Mouse (Mus musculus): ENCODE measurements around the gene Rfc3.
A peak's percentile ranks its signal among the peaks of the same experiment; 100 is the strongest.
"Not testable (repeated sequence)": the region's sequence is repeated elsewhere in the genome, so short reads cannot be mapped to it uniquely, and the experiment has no call there.

Gene Rfc3

DNA sequence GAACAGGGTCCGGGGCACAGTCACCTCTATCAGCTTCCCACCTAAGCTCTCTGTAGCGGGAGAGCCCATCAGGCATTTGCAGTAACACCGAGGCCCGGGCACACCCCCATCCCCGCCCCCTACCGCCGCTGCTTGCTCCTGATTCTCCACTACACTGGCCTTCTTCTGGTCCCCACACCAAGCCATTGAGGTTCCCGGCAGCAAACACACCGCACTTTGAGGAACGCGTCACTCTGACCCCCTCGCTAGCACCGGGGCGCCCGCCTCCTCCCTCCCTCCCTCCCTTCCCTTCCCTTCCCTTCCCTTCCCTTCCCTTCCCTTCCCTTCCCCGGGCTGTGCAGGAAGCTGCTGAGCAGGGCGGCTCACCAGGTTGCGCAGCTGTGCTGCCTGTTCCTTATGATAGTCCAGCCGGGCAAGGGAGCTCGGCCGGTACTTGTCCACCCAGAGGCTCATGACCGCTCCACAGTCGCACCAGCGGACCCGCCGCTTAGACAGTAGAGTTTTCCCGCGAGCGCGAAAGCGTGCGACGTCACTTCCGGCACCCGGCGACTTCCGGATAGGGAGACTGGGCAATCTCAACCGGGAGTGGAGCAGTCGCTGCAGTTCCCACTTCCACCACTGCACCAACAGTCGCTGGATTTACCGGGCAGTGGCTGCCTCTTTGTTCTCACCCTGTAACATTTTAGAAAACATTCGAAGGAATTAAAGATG, at the start of gene Rfc3:
Gene Rfc3 (minus strand): TSS at position 543 of the 711 bp plus-strand sequence.
- peak; percentile 96 for DNase-seq (ENCODE audit: extremely low spot score)

DNA sequence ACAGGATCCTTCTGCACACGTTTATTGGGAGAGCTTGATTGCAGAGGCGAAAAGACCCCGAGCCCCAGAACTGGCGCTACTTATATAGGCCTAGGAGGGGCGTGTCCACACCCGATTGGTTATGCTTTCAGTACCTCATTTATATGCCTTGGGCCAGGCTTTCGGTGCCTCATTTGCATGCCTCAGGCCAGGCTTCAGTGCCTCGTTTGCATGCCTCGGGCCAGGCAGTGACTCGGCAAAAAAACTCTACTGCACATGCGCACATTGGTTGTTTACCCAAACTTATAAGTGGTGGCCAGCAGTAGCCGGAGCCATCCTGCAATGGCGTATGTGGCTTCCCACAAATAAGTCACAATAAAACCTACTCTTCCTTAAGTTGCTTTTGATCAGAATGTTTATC, 42.6 kb upstream of the Rfc3 start:
- not testable (repeated sequence) for DNase-seq (ENCODE audit: extremely low spot score)

DNA sequence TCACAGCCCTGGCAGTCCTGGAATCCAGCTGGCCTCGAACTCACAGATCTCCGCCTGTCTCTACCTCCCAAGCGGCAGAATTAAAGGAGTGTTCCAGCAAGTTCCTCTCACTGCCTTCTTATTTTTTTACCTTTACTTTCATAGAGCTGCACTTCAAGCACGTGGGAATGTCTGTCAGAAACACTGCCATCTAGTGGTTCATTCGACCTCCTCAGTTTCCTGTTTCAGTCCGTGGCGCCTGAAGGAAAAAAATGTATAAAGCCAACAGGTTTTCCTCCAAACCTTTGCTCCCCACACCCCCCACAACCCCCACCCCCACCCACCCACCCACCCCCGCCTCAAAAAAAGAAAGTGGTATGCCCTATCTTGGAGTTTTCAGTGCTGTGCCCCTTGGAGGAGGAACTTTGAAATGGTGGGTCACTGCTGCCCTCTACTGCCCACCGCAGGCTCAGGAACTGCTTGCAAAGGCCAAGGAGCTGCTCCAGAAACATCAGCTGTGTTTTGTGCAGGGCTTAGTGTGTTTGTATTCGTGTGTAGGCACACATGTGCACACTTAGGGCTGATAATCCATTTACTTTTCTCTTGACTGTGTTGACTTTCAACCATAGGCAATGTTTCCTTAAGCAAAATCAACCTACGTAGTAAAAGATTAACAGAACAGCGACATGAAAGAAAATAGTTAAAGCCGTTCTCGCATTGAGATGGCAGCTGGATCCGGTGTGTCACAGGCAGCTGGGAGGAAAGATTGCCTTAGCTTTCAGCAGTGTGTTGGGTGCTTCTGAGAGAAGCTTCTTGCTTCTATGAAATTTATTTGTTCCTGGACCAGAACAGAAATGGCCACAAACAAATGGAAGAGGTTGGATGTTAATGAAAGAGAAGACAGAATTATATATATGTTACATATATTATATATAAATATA, 35.8 kb upstream of the Rfc3 start:
- DNase-seq (ENCODE audit: extremely low spot score) = peak; percentile 83

DNA sequence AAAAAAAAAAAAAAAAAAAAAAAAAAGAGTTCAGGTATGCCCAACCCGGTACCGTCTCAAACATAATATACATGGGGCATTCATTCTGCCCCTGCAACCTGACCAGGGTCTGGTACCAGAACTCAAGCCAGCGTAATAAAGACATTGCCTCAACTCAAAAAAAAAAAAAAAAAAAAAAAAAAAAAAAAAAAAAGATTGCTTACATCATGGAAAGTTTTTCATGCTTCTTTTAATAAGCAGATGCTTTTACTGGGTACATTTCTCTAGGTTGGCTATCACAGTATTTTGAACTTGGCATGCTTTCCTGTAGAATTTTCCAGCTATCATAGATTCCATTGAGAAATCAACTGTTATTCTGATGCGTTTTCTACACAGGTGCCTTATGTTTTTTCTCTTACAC, 11.2 kb upstream of the Rfc3 start:
- no peak for DNase-seq (ENCODE audit: extremely low spot score)

DNA sequence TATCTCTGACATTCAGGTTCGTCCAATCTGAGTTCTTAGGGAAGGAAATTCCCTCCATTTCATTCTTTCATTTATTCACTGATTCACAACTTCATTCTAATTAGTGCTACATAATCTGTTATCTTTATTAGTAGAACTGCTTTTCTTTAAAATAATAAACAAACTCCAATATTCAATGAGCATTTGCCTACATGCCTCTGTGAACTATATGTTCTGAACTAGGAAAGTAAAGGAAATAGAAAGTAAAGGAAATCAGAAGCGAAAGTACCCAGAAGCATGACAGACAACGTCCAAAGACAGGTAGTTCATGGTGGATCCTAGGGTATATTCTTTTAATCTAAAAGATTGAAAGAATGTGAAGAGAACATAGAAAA, 356 bp upstream of the Rfc3 start:
- no peak for DNase-seq (ENCODE audit: extremely low spot score)

DNA sequence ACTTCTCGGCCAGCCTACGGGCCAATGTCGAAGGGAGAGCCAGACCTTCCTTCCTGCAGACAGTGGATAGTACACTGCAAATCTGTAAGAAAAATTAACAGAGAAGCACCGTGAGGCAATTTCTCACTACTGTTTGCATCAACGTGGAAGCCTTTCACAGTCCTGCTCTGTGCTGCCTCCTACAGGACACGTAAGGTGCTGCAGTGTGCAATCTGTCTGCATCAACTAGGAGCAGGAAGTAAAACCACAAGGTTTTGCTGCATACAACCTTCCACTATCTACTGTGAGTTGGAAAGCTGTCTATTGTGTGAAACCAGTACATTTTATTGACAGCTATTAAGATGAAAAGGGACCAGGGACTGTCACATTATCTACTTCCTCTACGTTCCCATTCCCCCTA, 6.2 kb downstream of the Rfc3 start:
- no peak for DNase-seq (ENCODE audit: extremely low spot score)

DNA sequence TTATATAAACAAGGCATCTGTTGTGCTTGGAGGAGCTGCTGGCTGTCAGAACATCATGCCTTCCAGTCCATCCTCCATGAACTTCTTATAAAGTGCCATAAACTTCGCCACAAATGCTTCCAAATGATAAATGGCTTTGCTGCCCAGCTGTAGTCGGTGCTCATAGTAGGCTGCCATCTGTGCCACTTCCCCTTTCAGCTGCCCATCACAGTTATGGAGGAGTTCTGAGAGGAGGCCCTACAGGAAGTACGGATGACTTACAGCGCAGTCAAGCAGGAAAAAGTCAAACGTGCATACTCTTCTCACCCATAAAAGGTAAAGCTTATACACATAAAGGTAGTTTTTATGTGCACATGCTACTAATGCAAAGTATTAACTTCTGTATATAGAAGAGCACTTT, 8.2 kb downstream of the Rfc3 start:
- DNase-seq (ENCODE audit: extremely low spot score) = no peak

DNA sequence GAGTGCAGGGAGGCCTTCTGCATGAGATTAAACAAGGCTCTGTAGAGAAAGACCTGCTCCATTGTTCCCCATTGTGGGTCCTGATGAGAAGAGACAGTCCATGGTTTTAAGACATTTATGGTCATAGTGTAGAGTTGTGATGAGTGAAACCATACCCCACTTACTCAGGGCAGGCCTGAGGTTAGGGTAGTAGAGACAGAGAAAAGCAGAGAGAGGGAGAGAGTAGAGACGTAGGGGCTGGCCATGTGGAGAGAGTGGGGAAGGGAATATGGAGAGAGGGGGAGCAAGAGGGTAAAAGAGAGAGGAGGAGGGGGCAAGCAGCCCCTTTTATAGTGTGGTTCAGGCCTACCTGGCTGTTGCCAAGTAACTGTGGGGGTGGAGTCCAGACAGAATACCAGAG, 8.9 kb downstream of the Rfc3 start:
- DNase-seq (ENCODE audit: extremely low spot score) = no peak

DNA sequence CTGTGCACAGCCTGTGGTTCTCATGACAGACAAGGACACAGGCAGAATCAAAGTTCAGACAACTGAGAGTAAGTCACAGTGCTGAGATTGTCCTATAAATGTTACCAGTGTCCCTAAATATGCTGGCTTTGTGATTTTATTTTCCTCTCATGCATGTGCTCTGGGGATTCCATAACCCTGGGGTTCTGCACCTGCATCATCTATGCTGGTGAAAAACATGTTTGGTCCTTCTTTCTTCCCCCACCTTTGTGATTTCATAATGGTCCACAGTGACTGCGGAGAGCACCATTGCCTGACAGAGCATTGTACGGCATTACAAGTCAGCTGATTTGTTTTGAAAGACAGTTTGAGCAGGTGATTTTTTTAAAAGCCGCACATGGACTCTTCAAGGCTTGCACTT, 45.1 kb downstream of the Rfc3 start, which contains the start of gene Vmn2r18:
Gene Vmn2r18 (minus strand): TSS at position 101 of the 400 bp plus-strand sequence.
- DNase-seq (ENCODE audit: extremely low spot score) = no peak

DNA sequence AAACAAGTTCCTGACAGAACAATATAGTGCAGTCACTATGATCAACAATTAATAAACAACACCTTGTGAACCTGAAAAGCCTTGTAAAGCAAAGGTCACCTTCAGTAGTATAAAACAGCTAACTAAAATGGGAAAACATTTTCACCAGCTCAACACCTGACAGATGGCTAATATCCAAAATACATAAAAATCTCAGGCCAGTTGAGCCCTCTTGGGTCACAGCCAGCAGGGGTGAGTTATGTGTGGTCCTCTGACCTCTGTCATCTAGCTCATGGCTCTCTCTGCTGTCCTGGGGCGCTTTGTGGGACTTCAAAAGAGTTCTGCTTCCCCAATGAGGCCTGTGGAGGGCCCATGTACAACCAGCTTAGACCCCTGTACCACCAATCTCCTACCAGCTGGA, 49.3 kb downstream of the Rfc3 start:
- no peak for DNase-seq (ENCODE audit: extremely low spot score)
